Mouse (Mus musculus) embryo, embryonic 9.5 days (tissue): ENCODE data around the gene B4galnt3.

Experiments used
- DNase-seq: peaks from one replicate; pipeline ENCODE4 v3.0.0-alpha.2; 2017; ENCODE audit errors: extremely low spot score

B4galnt3 gene

GRCm38 (mm10) chr6:120186594-120186993 is 107.8 kb downstream of the B4galnt3 start:
- no peak for DNase-seq

- DNase-seq = no peak
Observed at GRCm38 (mm10) chr6:120185756-120186155, 108.6 kb downstream of the B4galnt3 start.

GRCm38 (mm10) chr6:120185012-120185730 is 109.2 kb downstream of the B4galnt3 start:
- no peak for DNase-seq

- DNase-seq = no peak
Observed at GRCm38 (mm10) chr6:120183771-120184170, 110.6 kb downstream of the B4galnt3 start.

GRCm38 (mm10) chr6:120182160-120182559 is 112.2 kb downstream of the B4galnt3 start:
- no peak for DNase-seq

GRCm38 (mm10) chr6:120180492-120180891 is 113.9 kb downstream of the B4galnt3 start:
- no peak for DNase-seq

- DNase-seq = no peak
Observed at GRCm38 (mm10) chr6:120179756-120180206, 114.6 kb downstream of the B4galnt3 start.

GRCm38 (mm10) chr6:120179044-120179755 is 115.2 kb downstream of the B4galnt3 start:
- DNase-seq = no peak

- DNase-seq = no peak
Observed at GRCm38 (mm10) chr6:120175650-120176049, 118.7 kb downstream of the B4galnt3 start.

GRCm38 (mm10) chr6:120174602-120175115 is 119.7 kb downstream of the B4galnt3 start:
- DNase-seq = no peak

- no peak for DNase-seq
Observed at GRCm38 (mm10) chr6:120174028-120174601, 120.2 kb downstream of the B4galnt3 start.

GRCm38 (mm10) chr6:120172294-120173017 is 121.9 kb downstream of the B4galnt3 start:
- DNase-seq = no peak

GRCm38 (mm10) chr6:120167574-120167973 is 126.8 kb downstream of the B4galnt3 start:
- no peak for DNase-seq

- no peak for DNase-seq
Observed at GRCm38 (mm10) chr6:120164765-120165164, 129.6 kb downstream of the B4galnt3 start.

- DNase-seq = no peak
Observed at GRCm38 (mm10) chr6:120162928-120163327, 131.4 kb downstream of the B4galnt3 start.

- DNase-seq = no peak
Observed at GRCm38 (mm10) chr6:120159133-120159901, 135.0 kb downstream of the B4galnt3 start.

- DNase-seq = no peak
Observed at GRCm38 (mm10) chr6:120157479-120157878, 136.9 kb downstream of the B4galnt3 start.

GRCm38 (mm10) chr6:120155510-120155909 is 138.8 kb downstream of the B4galnt3 start:
- DNase-seq = no peak

- DNase-seq = no peak
Observed at GRCm38 (mm10) chr6:120154526-120155309, 139.6 kb downstream of the B4galnt3 start.
